Mouse (Mus musculus): ENCODE measurements around the gene Ccdc182.

DNA sequence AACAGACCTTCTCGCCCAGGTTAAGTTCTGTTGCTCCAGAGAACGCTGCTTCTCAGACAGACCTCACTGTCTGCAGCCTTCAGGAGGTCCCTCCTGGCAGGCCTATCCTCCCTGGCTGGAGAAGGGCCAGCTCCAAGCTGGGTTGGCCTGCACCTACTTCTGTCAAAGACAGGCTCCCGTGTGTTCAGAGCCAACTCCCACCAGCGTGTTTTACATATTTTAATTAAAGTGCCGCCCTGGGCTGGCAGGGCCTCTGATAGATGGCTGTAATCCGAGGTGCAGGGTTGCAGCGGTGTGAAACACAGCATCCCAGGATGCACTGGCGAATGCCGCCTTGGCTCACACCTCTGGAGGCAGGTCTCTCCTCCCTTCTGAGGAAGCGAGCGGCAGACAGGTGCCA, 5.5 kb upstream of the Ccdc182 start:
- TF ChIP-seq POLR2A (IDR thresholded peaks at IDR 0.05; ENCODE audit: borderline replicate concordance, control insufficient read depth, low read depth, low read length) (no peak), CTCF (IDR thresholded peaks at IDR 0.05; ENCODE audit: control insufficient read depth, insufficient read depth, low read length) (no peak)
